Mouse (Mus musculus) left cerebral cortex, adult 9 months (tissue): ENCODE results near the gene 2210010C04Rik.
"Not testable (repeated sequence)": the region's sequence is repeated elsewhere in the genome, so short reads cannot be mapped to it uniquely, and the experiment has no call there.

Source experiments
- DNase-seq, 2 experiments: peaks; one replicate each; pipeline ENCODE4 v3.0.0; 2022; ENCODE audit warnings: low spot score in 2 of 2

Gene 2210010C04Rik

DNA sequence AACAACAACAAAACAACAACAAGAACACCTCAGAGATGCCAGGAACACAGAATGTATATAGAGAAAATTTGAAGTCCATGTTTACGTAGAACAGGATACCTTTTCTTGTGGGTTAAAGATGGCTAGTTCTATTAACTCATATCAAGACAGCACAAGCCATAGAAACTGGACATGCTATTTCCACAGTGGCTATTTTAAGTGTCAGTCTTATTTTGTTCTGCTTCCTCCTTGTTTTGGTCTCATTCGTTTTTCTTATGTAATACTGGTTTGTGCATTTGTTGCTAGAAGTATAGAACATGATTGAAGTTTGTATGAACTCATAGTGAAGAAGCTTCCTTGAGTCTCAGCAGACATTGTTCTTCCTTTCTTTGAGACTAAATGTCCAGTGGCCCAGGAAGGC lies 16.2 kb downstream of the 2210010C04Rik start:
- no peak for DNase-seq

GRCm38 (mm10) chr6:41018629-41019028 lies 16.7 kb downstream of the 2210010C04Rik start:
- DNase-seq = no peak

DNA sequence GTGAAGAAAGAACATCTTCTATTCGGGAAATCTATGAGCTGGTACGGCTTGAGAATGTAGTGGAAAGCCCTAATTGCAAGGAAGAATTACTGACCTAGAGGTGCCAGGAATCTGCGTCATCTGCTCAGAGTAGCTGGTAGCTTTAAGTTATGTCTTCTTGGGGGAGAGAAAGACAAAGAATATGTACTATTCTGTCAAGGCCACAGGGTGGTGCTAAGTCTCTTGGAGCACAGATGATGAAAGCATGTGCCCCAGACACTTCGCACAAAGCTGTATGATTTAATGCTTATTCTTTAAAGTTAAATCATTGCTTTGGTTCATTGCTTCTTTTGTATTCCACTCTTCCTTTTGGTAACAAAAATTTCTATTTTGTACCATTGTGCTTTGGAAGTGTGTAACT lies 20.2 kb downstream of the 2210010C04Rik start:
- DNase-seq = no peak

DNA sequence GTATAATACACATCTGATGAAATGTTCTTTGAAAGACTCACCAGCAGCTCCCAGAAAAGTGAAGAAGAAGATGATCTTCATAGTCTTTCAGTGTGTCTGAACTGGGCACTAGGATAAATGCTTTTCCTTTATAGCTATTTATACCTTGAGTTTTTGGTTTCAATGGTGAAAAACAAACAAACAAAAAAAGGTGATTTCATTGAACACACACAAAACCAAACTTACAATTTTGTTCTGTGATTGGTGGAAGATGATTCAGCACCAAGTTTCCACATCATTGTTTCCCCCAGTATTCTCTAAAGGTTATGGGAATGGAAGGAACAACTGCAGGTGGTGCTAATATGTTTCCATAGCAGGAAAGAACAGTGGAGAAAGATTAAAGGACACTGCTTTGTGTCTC lies 35.9 kb downstream of the 2210010C04Rik start, which contains the start of gene Gm2663:
Gm2663 (minus strand) TSS at position 101 of the 400 bp plus-strand sequence.
- not testable (repeated sequence) for DNase-seq
